Mouse (Mus musculus) c-Kit-positive CD71-positive TER-119-positive erythroid progenitor cells, embryonic 14.5 days (primary cell): ENCODE measurements around the gene Chrna1.

ENCODE experiments used
- DNase-seq: peaks from one replicate; pipeline ENCODE4 v3.0.0-alpha.2; 2013; ENCODE audit warnings: low spot score

Chrna1 gene

GRCm38 (mm10) chr2:73580166-73580565 lies at the start of gene Chrna1:
Gene Chrna1, minus strand, starts transcription at chr2:73580338.
- no peak for DNase-seq

- no peak for DNase-seq
These were observed 38.4 kb upstream of the Chrna1 start for GRCm38 (mm10) chr2:73618486-73619052.

GRCm38 (mm10) chr2:73616434-73617057 lies 36.4 kb upstream of the Chrna1 start:
- DNase-seq, result no peak

- DNase-seq, result no peak
These were observed 35.3 kb upstream of the Chrna1 start for GRCm38 (mm10) chr2:73615456-73615855.

- no peak for DNase-seq
These were observed 34.2 kb upstream of the Chrna1 start for GRCm38 (mm10) chr2:73614303-73614702.

GRCm38 (mm10) chr2:73612941-73613340 lies 32.8 kb upstream of the Chrna1 start:
- DNase-seq, result no peak

- DNase-seq, result no peak
These were observed 32.3 kb upstream of the Chrna1 start for GRCm38 (mm10) chr2:73612367-73612914.

- no peak for DNase-seq
These were observed 31.7 kb upstream of the Chrna1 start for GRCm38 (mm10) chr2:73611798-73612197.

- DNase-seq, result no peak
These were observed 29.6 kb upstream of the Chrna1 start for GRCm38 (mm10) chr2:73609724-73610210.

- DNase-seq, result no peak
These were observed 29.1 kb upstream of the Chrna1 start for GRCm38 (mm10) chr2:73609067-73609723.

GRCm38 (mm10) chr2:73608391-73608790 lies 28.3 kb upstream of the Chrna1 start:
- no peak for DNase-seq

GRCm38 (mm10) chr2:73607609-73608008 lies 27.5 kb upstream of the Chrna1 start:
- no peak for DNase-seq

GRCm38 (mm10) chr2:73607146-73607545 lies 27.0 kb upstream of the Chrna1 start:
- DNase-seq, result no peak

- no peak for DNase-seq
These were observed 26.5 kb upstream of the Chrna1 start for GRCm38 (mm10) chr2:73606616-73607015.

- DNase-seq, result no peak
These were observed 24.9 kb upstream of the Chrna1 start for GRCm38 (mm10) chr2:73605077-73605476.

GRCm38 (mm10) chr2:73604579-73604978 lies 24.4 kb upstream of the Chrna1 start:
- DNase-seq, result no peak

GRCm38 (mm10) chr2:73600650-73601049 lies 20.5 kb upstream of the Chrna1 start:
- no peak for DNase-seq

- no peak for DNase-seq
These were observed 17.6 kb upstream of the Chrna1 start for GRCm38 (mm10) chr2:73597772-73598171.

GRCm38 (mm10) chr2:73596786-73597185 lies 16.6 kb upstream of the Chrna1 start:
- DNase-seq, result no peak

- DNase-seq, result no peak
These were observed 16.2 kb upstream of the Chrna1 start for GRCm38 (mm10) chr2:73596326-73596725.

GRCm38 (mm10) chr2:73593101-73593439 lies 12.9 kb upstream of the Chrna1 start:
- DNase-seq, result no peak

- DNase-seq, result no peak
These were observed 12.3 kb upstream of the Chrna1 start for GRCm38 (mm10) chr2:73592231-73593100.
